Mouse (Mus musculus): ENCODE measurements around the gene Rps6ka3. TPM values are rescaled to one million over a fixed set of nuclear protein-coding genes. Genes with fewer than 3 reads are reported as not detected.

The Rps6ka3 gene
- 6.7 and 8.0 TPM in 2 replicates for polyA plus RNA-seq (2014; fragmentation: Nextera tagmentation; extraction: Ambion mirVana)

DNA sequence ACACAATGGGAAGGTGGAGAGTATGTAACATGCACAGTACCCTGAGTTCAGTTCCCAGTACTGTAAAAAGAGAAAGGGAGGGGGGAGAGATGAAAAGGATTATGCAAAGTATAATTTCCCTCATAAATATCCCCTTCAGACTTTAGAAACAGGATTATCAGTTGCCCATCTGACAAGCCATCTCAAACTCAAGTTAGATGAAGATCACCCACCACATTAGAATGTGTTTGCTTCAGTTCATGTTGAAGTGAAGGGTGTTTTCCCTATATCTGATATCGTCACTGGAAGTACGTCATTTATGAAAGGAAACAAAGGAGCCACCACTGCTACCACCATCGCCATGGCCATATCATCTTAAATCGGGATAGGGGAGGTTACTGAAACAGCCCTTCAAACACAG, at the start of gene Rps6ka3:
Gene Rps6ka3, plus strand, starts transcription at position 301 of the 400 bp plus-strand sequence.
- DNase-seq (ENCODE audit: low spot score) = no peak
- Histone ChIP-seq H3K4me3 (ENCODE audit: low read depth, low read length) (no peak within 1 kb of the TSS), H3K36me3 (ENCODE audit: control insufficient read depth, insufficient read depth, low read length) (no peaks in the 10 kb centered on the region), H3K9me3 (ENCODE audit: control insufficient read depth, low read length) (no peaks in the 10 kb centered on the region), H3K9ac (ENCODE audit: low read length) (no peak within 1 kb of the TSS), H3K27ac (ENCODE audit: low read depth) (no peak within 1 kb of the TSS), H3K4me2 (ENCODE audit: low read length) (no peak within 1 kb of the TSS), H3K4me1 (replicated peaks; ENCODE audit: control insufficient read depth, insufficient read depth, low read length) (no peaks in the 10 kb centered on the region), H3K27me3 (replicated peaks; ENCODE audit: control insufficient read depth, insufficient read depth, low read length) (no peaks in the 10 kb centered on the region)
- 93% methylated on average over 4 of the region's 4 CpGs for WGBS
- no peak for ATAC-seq (replicated peaks; ENCODE audit: low FRiP score, low TSS enrichment, low read depth)

DNA sequence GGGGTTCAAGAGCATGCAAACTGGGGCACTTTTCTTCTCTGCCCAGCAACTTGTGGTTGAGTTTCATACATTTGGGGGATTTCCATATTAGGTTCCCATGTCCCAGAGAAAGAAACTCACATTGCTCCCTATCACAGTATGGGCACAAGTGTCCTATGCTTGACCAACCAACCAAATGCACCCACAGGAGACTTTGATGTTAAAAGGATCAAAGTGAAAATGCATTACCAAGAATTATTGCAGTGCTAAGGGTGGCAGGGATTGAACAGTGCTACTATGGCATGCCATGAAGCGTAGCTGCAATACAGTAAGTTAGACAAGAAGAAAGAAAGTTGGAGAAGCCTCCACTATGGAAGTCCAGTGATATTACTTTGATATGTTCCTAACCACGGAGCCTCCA, 40.9 kb upstream of the Rps6ka3 start:
- no peak overlapping the region for H3K4me2 ChIP-seq (ENCODE audit: low read length)
- ATAC-seq (replicated peaks; ENCODE audit: low FRiP score, low TSS enrichment, low read depth) (no peak), DNase-seq (ENCODE audit: low spot score) (no peak)

DNA sequence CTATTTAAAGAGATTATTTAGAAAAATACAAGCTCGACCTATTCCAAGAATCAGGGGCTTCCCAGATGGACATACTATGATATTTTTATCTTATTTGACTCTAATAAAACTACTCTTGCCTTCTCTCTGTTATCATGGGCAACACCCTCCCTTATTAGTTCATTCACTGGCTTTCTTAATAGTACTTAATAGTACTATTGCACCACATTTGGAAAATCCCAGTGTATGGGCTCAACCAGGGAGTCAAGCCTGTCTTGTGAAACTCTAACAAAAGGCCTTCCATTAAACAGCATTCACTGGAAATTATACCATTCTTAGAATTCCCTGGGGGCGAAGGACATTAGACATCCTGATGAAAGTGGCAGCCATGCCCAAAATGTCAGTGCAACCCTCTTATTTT, 38.5 kb upstream of the Rps6ka3 start:
- no peaks in the 10 kb centered on the region for H3K9me3 ChIP-seq (ENCODE audit: control insufficient read depth, low read length)
- no peak for DNase-seq (ENCODE audit: low spot score)

More for the DNA sequence above, 40.9 kb upstream of the Rps6ka3 start:
- Histone ChIP-seq H3K9me3 (ENCODE audit: control insufficient read depth, low read length) (no peaks in the 10 kb centered on the region), H3K36me3 (ENCODE audit: control insufficient read depth, insufficient read depth, low read length) (no peaks in the 10 kb centered on the region), H3K9ac (ENCODE audit: low read length) (no peak overlapping the region), H3K27ac (ENCODE audit: low read depth) (no peak overlapping the region), H3K4me3 (ENCODE audit: low read depth, low read length) (no peak overlapping the region), H3K27me3 (replicated peaks; ENCODE audit: control insufficient read depth, insufficient read depth, low read length) (no peaks in the 10 kb centered on the region), H3K4me1 (replicated peaks; ENCODE audit: control insufficient read depth, insufficient read depth, low read length) (no peaks in the 10 kb centered on the region)
- WGBS = 89% methylated on average over 2 of the region's 2 CpGs

DNA sequence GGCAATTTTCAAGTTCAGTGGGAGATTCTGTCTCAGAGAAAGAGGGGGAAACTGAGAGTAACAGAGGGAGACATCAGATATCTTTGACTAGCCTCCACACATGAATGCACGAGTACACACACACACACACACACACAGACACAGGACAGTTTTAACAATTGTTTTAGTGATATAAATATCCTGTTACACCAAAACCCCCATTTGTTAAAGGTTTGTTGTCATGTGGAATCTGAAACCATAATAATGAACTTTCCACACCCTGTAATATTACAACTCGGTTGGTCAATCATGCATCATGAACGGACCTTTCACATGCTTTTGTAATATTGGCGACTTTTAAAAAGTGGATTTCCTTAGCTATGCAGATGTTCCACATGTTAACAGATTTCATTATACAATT, 18.5 kb upstream of the Rps6ka3 start:
- WGBS = 87% methylated on average over 4 of the region's 4 CpGs
- H3K9ac ChIP-seq (ENCODE audit: low read length) = no peak overlapping the region
- no peaks in the 10 kb centered on the region for H3K27me3 ChIP-seq (replicated peaks; ENCODE audit: control insufficient read depth, insufficient read depth, low read length)
- no peaks in the 10 kb centered on the region for H3K9me3 ChIP-seq (ENCODE audit: control insufficient read depth, low read length)
- no peak overlapping the region for H3K27ac ChIP-seq (ENCODE audit: low read depth)
- no peak overlapping the region for H3K4me2 ChIP-seq (ENCODE audit: low read length)
- ATAC-seq (replicated peaks; ENCODE audit: low FRiP score, low TSS enrichment, low read depth) (no peak), DNase-seq (ENCODE audit: low spot score) (no peak)
- no peaks in the 10 kb centered on the region for H3K36me3 ChIP-seq (ENCODE audit: control insufficient read depth, insufficient read depth, low read length)
- no peak overlapping the region for H3K4me3 ChIP-seq (ENCODE audit: low read depth, low read length)
- no peaks in the 10 kb centered on the region for H3K4me1 ChIP-seq (replicated peaks; ENCODE audit: control insufficient read depth, insufficient read depth, low read length)

More for the DNA sequence above, 38.5 kb upstream of the Rps6ka3 start:
- no peak overlapping the region for H3K9ac ChIP-seq (ENCODE audit: low read length)
- 69% methylated on average over 2 of the region's 2 CpGs for WGBS
- H3K4me3 ChIP-seq (ENCODE audit: low read depth, low read length) = no peak overlapping the region
- no peak overlapping the region for H3K4me2 ChIP-seq (ENCODE audit: low read length)
- no peaks in the 10 kb centered on the region for H3K27me3 ChIP-seq (replicated peaks; ENCODE audit: control insufficient read depth, insufficient read depth, low read length)
- no peak overlapping the region for H3K27ac ChIP-seq (ENCODE audit: low read depth)
- no peak for ATAC-seq (replicated peaks; ENCODE audit: low FRiP score, low TSS enrichment, low read depth)
- no peaks in the 10 kb centered on the region for H3K4me1 ChIP-seq (replicated peaks; ENCODE audit: control insufficient read depth, insufficient read depth, low read length)
- H3K36me3 ChIP-seq (ENCODE audit: control insufficient read depth, insufficient read depth, low read length) = no peaks in the 10 kb centered on the region

DNA sequence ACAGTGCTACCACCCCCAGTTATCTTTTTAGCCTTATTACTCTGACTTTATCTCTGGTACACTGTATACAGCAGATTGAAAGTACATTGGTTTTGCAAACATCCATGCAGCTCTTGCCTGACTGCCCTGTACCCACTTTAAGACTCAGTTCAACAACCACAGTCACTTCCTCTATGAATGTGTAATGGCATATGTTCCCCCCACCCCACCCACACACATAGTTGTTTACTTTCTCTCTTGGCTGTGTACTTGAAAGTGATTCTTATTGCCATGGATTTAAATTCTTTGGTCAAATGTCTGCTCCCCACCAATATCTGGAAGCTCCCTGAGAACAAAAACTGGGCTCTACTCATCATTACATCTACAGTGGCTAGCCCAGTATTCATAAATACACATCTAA, 10.6 kb upstream of the Rps6ka3 start:
- ATAC-seq (replicated peaks; ENCODE audit: low FRiP score, low TSS enrichment, low read depth) = no peak
- H3K4me1 ChIP-seq (replicated peaks; ENCODE audit: control insufficient read depth, insufficient read depth, low read length) = no peaks in the 10 kb centered on the region
- H3K27me3 ChIP-seq (replicated peaks; ENCODE audit: control insufficient read depth, insufficient read depth, low read length) = no peaks in the 10 kb centered on the region
- no peaks in the 10 kb centered on the region for H3K36me3 ChIP-seq (ENCODE audit: control insufficient read depth, insufficient read depth, low read length)
- DNase-seq (ENCODE audit: low spot score) = no peak
- H3K4me3 ChIP-seq (ENCODE audit: low read depth, low read length) = no peak overlapping the region
- H3K9ac ChIP-seq (ENCODE audit: low read length) = no peak overlapping the region
- H3K27ac ChIP-seq (ENCODE audit: low read depth) = no peak overlapping the region
- no peak overlapping the region for H3K4me2 ChIP-seq (ENCODE audit: low read length)
- no peaks in the 10 kb centered on the region for H3K9me3 ChIP-seq (ENCODE audit: control insufficient read depth, low read length)

DNA sequence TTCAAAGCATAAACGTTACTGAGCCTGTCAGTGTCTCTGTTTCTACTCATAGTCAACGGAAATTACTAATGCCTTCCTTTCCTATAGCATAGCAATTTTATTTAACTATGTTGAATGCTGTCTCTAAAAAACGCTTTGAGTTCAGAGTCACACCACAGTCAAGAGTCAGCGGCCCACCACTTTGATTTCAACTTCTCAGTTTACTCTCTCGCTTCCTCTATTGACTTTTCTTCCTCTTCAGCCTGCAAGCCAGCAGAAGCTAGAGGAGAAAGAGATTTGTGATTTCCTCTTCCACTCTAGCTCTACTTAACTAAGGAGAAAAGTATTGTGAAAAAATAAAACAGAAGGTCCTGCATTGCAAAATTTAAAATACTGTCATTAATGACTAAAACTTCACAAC, 10.0 kb upstream of the Rps6ka3 start:
- Histone ChIP-seq H3K4me2 (ENCODE audit: low read length) (no peak overlapping the region), H3K27me3 (replicated peaks; ENCODE audit: control insufficient read depth, insufficient read depth, low read length) (no peaks in the 10 kb centered on the region), H3K9me3 (ENCODE audit: control insufficient read depth, low read length) (no peaks in the 10 kb centered on the region), H3K4me3 (ENCODE audit: low read depth, low read length) (no peak overlapping the region), H3K27ac (ENCODE audit: low read depth) (no peak overlapping the region), H3K36me3 (ENCODE audit: control insufficient read depth, insufficient read depth, low read length) (no peaks in the 10 kb centered on the region), H3K4me1 (replicated peaks; ENCODE audit: control insufficient read depth, insufficient read depth, low read length) (no peaks in the 10 kb centered on the region), H3K9ac (ENCODE audit: low read length) (no peak overlapping the region)
- WGBS = 35% methylated on average over 5 of the region's 5 CpGs
- DNase-seq (ENCODE audit: low spot score) = no peak
- ATAC-seq (replicated peaks; ENCODE audit: low FRiP score, low TSS enrichment, low read depth) = no peak

DNA sequence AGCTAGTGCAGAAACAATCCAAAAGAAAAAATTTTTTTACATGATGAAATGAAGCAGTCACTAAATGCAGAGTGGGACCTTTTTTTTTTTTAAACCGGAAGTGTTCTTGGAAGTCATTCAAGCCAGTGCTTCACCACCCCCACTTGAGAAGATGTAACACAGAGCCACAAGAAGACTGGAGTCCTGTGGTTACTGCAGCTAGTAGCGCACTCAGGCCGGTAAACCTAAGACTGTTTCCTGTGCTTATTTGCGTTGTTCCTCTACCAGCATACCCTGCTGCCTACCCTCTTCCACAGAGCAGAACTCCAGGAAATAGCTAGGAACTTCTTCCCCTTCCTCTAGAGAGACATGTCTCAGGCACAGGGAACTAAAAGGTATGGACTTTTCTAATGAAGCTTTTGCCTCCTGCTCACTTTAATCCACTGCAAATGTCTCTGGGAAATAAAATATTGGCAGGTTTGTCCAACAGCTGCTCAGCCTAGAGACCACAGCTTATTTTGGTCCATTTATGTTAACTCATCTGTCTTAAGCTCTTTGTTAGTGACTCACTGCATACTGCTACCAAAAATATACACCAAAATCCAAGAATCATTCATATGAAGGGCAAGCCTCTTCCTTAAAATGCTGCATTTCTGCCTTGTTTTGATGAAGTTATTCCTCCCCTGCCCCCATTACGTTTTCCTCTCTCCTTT, 931 bp downstream of the Rps6ka3 start:
- Histone ChIP-seq H3K4me1 (replicated peaks; ENCODE audit: control insufficient read depth, insufficient read depth, low read length) (no peaks in the 10 kb centered on the region), H3K27ac (ENCODE audit: low read depth) (no peak overlapping the region), H3K9ac (ENCODE audit: low read length) (no peak overlapping the region), H3K27me3 (replicated peaks; ENCODE audit: control insufficient read depth, insufficient read depth, low read length) (no peaks in the 10 kb centered on the region), H3K4me3 (ENCODE audit: low read depth, low read length) (no peak overlapping the region), H3K9me3 (ENCODE audit: control insufficient read depth, low read length) (no peaks in the 10 kb centered on the region), H3K36me3 (ENCODE audit: control insufficient read depth, insufficient read depth, low read length) (no peaks in the 10 kb centered on the region), H3K4me2 (ENCODE audit: low read length) (no peak overlapping the region)
- ATAC-seq (replicated peaks; ENCODE audit: low FRiP score, low TSS enrichment, low read depth) = no peak
- WGBS = 49% methylated on average over 5 of the region's 5 CpGs
- DNase-seq (ENCODE audit: low spot score) = no peak

DNA sequence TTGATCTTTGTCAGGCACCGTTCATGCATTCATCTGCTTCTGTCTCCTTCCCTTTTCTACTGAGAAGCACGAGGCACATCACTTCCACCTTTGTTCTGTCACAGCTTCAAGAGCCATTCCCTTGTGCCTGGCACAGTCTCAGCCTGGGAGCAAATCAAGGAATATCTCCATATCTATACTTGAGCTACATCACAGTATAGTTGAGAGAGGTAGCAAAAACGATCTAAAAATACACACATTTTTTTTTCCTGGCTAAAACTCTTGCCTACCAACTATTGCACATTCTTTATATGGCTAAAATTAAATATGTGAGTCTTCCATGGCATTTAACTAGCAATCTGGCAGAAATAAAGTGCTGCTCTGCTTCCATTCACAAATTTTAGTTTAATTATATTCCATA, 5.1 kb downstream of the Rps6ka3 start:
- no peak for DNase-seq (ENCODE audit: low spot score)
- no peaks in the 10 kb centered on the region for H3K4me1 ChIP-seq (replicated peaks; ENCODE audit: control insufficient read depth, insufficient read depth, low read length)
- H3K4me3 ChIP-seq (ENCODE audit: low read depth, low read length) = no peak overlapping the region
- H3K4me2 ChIP-seq (ENCODE audit: low read length) = no peak overlapping the region
- no peaks in the 10 kb centered on the region for H3K27me3 ChIP-seq (replicated peaks; ENCODE audit: control insufficient read depth, insufficient read depth, low read length)
- 39% methylated on average over 3 of the region's 3 CpGs for whole genome bisulfite sequencing
- H3K27ac ChIP-seq (ENCODE audit: low read depth) = no peak overlapping the region
- no peak overlapping the region for H3K9ac ChIP-seq (ENCODE audit: low read length)
- no peaks in the 10 kb centered on the region for H3K9me3 ChIP-seq (ENCODE audit: control insufficient read depth, low read length)
- H3K36me3 ChIP-seq (ENCODE audit: control insufficient read depth, insufficient read depth, low read length) = no peaks in the 10 kb centered on the region
- ATAC-seq (replicated peaks; ENCODE audit: low FRiP score, low TSS enrichment, low read depth) = no peak

DNA sequence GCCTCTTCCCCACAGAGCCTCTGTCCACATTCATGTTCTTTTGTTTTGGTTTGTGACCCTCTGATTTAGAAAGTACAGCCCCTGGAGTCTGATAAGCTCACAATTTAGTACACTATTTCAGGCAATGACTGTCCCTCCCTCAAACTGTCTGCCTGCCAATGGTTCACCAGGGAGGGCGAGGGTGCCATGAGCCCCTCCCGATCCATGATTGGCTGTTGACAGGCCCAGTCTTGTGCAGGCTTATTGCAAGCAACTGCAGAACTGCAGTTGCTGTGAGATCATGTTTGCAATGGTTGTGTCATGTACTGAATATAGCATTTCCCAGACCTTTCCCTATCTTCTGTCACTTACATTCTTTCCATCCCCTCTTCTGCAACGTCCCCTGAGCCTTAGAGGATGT, 12.4 kb downstream of the Rps6ka3 start:
- no peak for ATAC-seq (replicated peaks; ENCODE audit: low FRiP score, low TSS enrichment, low read depth)
- Histone ChIP-seq H3K36me3 (ENCODE audit: control insufficient read depth, insufficient read depth, low read length) (no peaks in the 10 kb centered on the region), H3K27me3 (replicated peaks; ENCODE audit: control insufficient read depth, insufficient read depth, low read length) (no peaks in the 10 kb centered on the region), H3K27ac (ENCODE audit: low read depth) (no peak overlapping the region), H3K9ac (ENCODE audit: low read length) (no peak overlapping the region), H3K4me2 (ENCODE audit: low read length) (no peak overlapping the region), H3K4me1 (replicated peaks; ENCODE audit: control insufficient read depth, insufficient read depth, low read length) (no peaks in the 10 kb centered on the region), H3K4me3 (ENCODE audit: low read depth, low read length) (no peak overlapping the region), H3K9me3 (ENCODE audit: control insufficient read depth, low read length) (no peaks in the 10 kb centered on the region)
- no peak for DNase-seq (ENCODE audit: low spot score)
- 70% methylated on average over 3 of the region's 3 CpGs for WGBS
